Mouse (Mus musculus) cerebellum, adult 9-10 months (tissue): ENCODE results near the gene Ostf1.

Experiments
- DNase-seq: peaks from one replicate; pipeline ENCODE4 v3.0.0; 2022

Ostf1 gene

GRCm38 (mm10) chr19:18567501-18567900, 64.1 kb downstream of the Ostf1 start:
- DNase-seq: no peak

DNA sequence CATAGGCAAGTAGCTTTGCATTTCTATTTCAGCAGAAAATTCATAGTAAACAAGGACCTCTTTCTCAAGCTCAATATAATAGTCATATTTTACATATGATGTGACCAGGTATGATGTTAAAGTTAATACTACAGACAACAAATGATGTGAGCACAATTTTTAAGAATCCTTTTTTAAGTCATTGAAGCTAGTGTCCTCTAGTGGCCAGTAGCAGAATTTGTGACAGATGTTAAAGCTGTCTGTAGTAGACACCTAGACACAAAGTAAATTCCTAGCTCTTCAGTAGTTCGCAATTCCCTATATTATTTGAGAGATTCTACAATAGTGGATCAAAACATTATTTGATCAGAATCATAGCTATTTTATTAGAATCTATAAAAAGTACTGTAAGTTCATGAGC, 73.9 kb downstream of the Ostf1 start:
- no peak for DNase-seq

- no peak for DNase-seq
These were observed 76.0 kb downstream of the Ostf1 start for GRCm38 (mm10) chr19:18555645-18556044.

DNA sequence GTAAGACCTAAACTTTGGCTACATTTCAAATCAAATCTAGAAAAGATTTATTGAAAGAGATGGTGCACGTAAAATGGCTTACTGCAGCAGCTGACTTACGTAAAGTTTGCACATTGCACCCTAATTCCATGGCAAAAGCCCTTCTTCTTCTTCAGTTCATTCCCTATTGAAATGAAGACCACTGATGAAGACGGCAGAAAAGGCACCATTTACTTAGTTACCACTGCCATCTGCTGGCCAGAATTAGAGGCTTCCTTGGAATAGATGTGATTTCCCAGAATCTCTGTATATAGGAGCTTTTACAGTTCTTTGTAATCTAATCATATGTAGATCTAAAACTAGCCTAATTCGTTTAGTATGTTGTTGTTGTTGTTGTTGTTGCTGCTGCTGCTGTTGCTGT, 83.0 kb downstream of the Ostf1 start:
- DNase-seq: peak; percentile 43
